Mouse (Mus musculus) mature B cell (primary cell): ENCODE results near the gene Pdap1.
"Not testable (repeated sequence)": the region's sequence is repeated elsewhere in the genome, so short reads cannot be mapped to it uniquely, and the experiment has no call there.

Experiments
- in situ Hi-C: fragments of 300-500 bp; cut with MboI; formaldehyde crosslinking; loops from 2 replicates; pipeline ENCODE4 v1.14.3; 2019

The Pdap1 gene

DNA sequence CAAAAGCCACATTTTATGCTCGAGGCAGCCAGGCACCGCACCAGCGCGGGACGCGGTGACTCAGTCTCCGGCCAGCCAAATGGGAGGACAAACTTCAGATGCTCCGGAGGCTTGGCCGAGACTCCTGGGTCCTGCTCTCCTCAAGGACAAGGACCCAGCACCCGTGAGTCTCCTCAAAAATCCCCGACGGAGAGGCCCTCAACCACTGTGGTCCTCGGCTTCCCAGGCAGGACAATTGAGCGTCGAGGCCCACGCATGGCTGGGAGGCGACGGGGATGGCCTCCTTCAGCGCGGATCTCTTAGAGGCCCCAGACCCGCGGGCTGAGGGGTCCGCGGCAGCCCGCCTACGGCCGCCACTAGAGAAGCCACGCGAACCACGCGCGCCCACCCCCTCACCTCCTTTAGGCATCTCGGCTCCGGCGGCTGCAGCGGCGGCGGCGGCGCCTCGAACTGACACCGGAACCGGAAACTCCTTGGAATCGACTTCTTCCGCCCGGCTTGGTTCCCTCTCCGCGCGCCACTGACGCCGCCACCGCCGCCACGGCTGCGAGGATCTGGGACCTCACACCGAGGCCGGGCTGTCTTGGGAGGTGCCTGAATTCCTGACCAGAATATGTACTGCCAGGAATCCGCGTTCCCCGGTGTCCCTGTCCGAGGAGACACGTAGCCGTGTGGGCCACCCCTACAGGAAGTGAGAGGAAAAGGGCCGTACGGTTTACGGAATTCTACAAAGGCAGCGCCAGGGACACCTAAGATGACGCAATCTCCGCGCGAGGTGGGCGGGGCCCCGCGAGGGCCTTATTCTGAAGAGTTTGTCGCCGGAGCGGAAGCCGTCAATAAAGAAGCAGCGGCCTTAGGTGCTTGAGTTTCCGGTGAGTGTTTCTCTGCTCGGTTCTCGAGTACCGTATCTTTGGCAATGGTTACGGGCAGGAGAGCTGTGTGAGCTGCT is at the start of gene Pdap1, which contains the start of gene Bud31:
Gene Pdap1 (minus strand): TSS at position 668 of the 949 bp plus-strand sequence.
Gene Bud31 (plus strand): TSS at position 792 of the 949 bp plus-strand sequence.
- in situ Hi-C loops, result no loop called here

DNA sequence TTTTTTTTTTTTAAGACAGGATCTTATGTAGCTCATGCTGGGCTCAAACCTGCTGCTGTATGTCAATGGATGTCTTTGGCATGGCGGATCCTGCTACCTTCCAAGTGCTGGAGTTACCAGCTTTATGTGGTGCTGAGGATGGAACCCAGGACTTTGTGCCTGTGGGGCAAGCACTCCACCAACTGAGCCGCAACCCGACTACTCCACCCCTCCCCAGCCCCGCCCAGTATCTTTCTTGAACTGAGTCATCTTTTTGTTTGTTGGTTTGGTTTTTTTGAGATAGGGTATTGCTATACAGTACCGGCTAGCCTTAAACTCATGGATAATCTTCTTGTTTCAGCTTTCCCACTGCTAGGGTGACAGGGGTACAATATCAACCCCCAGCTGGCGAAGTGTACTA is 49.4 kb upstream of the Pdap1 start:
- in situ Hi-C loops, result no loop called here

DNA sequence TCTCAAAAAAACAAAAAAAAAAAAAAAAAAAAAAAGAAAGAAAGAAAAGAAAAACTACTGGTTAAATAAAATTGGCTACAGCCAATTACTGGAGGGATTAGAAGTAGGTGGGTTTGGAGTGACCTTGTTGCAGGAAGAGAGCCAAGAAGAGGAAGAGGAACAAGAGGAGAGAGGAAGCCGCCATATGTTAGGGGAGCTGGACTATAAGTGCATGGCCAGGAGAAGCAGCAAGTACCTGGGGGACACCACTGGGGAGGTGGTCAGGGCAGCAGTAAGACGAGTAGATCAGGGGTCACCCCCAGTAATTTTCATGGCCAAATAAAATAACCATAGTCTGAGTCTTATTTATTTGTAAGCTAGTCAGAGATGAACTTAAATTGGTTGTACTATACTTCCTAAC is 45.2 kb upstream of the Pdap1 start:
- in situ Hi-C loops, result no loop called here

DNA sequence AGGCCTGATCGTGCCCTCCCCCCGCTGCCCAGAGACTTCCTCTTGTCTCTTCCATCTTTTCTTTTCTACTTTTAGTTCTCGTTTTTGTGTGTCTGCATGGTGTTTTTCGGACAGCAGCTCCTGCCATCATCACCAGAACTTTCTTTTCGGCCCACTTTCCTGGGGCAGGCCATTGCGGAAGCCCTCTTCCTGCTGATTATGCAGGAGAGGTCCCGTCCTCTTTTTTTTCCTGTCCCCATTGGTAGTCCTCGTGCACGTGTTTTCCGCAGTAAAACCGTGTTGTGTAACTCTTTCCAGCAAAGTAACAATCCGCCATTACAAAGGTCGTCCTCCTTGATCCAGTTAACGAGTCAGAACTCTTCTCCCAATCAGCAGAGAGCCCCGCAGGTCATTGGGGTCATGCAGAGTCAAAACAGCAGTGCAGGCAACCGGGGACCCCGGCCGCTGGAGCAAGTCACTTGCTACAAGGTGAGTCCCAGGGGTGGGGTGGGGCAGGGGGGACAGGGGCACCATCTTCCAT is 38.5 kb upstream of the Pdap1 start:
- in situ Hi-C loops, result no loop called here

DNA sequence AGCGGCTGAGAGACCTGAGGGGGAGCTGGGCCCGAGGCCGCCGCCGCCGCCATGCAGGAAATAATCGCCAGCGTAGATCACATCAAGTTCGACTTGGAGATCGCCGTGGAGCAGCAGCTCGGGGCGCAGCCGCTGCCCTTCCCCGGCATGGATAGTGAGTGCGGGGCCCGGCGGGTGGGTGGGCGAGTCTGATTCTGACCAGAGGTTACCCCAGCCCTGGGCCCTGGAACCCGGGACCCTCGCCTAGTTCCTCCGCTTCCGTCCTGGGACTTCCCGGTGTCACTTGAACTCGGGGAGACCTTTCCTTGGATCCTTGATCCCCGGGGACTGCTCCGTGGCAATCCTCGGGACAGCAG is 27.2 kb upstream of the Pdap1 start:
- in situ Hi-C loops, result no loop called here

DNA sequence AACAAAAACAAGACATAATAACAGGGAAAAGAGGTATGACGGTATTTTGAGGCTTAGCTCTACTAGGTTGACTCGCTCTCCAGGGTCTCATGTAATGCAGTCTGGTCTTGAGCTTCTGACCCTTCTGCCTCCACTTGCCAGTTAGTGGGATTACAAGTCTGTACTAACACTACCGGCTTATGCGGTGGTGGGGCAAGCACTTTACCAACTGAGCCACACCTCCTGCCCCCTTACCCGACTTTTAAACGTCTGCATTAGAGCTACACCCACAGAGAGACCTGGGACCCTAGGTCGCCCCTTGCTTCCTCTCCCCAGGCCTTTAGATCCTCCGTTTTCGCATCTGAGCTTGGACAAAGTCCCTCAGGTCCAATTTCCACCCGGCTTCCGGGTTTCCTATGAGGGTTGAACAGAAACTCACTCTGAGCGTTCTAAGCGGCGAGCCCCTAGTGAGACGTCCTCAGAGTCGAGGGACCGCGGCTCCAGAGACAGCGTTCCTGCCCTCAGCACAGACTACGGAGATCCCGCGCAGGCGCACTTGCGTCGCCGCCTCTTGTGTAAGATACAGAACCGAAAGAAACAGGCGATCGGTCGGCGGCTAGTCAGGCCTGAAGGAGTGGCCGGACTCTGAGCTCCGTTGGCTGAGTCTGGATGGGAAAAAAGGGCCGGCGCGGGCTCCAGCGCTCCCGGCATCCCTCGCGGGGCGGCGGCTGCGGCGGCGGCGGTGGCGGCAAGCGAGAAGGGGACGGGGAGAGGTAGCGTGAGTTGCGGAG is 26.7 kb upstream of the Pdap1 start, which contains the start of the genes Ptcd1 and Cpsf4:
Gene Ptcd1 (minus strand): TSS at position 573 of the 770 bp plus-strand sequence.
Gene Cpsf4 (plus strand): TSS at position 678 of the 770 bp plus-strand sequence.
- in situ Hi-C loops, result no loop called here

DNA sequence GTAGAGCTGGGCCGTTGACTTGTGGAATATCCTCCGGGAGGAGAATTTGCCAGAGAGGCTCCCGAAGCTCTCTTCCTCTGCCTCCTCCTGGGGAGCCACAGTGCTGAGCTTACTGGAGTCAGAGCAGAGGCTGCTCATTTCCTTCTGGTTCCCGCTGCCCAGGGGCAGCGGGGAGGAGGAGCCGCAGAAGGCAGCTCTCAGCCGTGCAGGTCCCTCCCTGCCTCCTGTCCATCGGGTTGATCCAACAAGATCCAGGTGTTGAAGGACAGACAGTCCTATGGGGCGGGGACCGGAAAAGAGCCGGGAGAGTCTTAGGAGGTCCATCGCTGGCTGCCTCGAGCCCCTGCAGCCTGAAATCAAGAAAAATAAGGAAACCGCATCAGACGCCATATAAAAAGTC is 25.1 kb upstream of the Pdap1 start:
- in situ Hi-C loops, result no loop called here

DNA sequence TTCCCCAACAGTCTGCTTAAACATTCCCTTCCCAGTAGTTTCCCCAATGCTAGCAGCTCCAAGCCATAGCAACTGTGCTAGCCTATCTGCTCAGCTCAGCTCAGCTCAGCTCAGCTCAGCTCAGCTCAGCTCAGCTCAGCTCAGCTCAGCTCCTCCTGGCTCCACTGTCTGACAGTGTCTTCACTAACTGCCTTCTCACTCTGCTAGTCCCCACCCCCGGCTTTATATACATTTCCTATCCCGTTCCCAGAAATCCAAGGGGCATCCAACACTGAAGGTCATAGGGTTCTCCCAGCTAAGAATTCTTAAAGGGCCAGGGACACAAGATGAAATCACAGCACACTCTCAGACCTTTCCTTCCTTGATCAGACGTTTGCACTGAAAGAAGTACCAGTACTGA is 24.7 kb upstream of the Pdap1 start:
- in situ Hi-C loops, result no loop called here

DNA sequence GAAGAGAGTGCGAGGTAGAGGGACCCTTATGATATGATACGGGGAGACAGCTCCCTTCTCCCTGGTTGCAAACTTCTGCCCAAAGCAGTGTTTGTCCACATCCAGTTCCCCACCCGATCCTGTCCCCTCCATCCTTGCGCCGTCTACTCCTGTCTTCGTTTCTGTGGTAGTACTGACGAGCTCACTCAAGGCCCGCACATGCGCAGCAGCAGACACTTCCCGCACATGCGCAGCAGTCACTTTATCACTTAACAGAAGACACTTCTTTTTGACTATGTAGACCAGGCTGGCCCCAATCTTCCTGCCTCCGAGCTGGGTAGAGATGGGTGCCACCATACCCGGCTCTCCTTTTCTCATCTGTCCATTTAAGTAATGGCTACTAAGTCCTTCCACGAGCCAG is 21.3 kb upstream of the Pdap1 start:
- in situ Hi-C loops, result no loop called here

DNA sequence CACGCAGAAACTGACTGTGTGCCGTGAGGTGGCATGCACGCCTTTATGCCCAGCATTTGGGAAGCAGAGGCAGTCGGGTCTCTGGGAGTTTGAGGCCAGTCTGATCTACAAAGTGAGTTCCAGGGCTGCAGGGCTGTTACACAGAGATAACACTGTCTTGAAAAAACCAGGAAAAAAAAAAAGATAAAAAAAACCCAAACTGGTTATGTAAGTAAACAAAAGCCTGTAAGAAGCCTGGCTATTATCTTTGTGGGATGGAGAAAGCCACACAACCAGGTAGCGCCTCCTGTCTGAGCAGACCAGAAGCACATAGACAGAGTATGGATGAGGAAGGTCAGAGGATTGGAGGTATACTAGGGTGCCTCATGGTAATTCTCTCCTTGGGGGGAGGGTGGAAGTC is 12.7 kb upstream of the Pdap1 start:
- in situ Hi-C loops, result no loop called here

DNA sequence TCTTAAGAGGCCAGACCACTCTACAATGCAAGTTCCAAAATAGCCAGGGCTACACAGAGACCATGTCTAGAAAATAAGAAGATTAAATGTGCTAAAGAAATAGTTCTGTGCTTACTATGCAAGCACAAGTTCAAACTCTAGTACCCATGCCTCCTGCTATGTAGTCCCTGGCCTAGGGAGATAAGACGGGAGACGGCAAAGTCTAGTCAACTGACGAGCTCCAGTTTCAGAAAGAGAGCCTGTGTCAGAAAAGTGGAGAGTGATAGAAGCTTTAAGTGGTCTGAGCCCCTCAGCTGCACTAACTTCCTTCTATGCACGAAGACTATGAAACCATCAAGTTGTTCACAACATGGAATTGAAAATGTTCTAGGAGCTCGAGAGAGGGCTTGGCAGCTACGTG is 9.3 kb upstream of the Pdap1 start:
- in situ Hi-C loops, result no loop called here

DNA sequence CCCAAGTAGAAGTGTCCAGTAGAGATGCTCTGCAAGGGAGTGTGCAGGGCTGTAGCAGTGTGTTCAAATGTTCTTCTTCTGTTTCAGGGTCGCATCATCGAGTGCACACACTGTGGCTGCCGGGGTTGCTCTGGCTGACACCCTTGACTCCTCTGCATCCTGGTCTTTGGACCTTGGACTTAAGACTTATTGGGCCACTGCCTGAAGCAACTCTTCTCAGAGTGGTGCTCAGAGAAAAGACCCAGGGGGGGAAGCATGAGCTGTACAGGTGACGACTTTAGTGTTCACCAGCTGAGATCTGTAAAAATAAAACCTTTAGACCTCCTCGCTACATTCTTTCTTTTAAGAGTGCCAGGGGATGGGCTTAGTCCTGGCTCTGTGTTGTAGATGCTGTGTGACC is 7.7 kb upstream of the Pdap1 start:
- in situ Hi-C loops, result no loop called here

DNA sequence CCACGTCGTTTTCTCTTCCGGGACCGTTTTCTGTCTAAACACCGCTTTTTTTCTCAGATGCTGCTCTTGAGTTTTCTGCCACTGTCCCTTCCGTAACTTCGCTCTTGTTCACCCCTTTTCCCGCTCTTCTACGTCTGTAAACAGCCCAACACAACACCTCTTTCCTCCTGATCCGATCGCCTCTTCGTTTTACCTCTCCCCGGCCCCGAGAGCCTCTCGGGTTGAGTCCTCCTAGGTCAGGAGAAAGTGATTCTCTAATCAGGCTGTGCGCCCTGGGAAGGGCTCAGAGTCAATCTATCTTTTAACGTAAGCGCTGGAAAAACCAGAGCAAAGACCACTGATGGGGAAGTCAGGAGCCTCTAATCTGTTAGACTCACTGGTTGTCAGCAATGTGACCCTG is 573 bp upstream of the Pdap1 start:
- in situ Hi-C loops, result no loop called here

DNA sequence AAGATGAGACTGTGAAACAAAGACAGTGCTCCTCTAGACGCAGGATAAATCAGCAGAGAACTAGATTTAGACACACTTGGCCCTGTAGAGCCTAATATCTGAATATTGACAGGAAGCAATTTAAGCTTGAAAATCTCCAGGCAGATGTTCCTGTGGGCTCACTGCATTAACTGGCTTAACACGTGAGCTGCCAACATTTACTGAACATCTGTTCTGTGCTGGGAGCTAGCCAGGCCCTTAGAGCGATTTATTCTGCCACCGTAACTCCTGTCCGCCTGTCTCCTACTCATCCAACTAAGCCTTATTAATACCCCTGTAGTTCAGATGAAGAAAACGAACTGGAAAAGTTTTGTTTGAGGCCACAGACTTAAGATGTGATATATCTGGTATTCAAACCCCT is 1.2 kb downstream of the Pdap1 start:
- in situ Hi-C loops, result no loop called here

DNA sequence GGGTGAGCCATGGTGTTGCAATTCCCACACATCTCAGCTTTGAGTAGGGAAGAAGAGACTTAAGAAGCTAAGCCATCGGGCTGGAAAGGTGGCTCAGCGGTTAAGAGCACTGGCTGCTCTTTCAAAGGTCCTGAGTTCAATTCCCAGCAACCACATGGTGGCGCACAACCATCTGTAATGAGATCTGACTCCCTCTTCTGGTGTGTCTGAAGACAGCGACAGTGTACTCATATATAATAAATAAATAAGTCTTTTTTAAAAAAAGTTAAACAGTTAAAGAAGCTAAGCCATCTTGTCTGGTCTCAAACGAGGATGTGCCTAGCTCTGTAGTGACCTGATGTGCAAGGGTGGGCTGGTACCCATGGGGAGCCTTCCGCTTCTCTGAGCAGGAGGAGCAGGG is 6.8 kb downstream of the Pdap1 start:
- in situ Hi-C loops, result not testable (repeated sequence)

DNA sequence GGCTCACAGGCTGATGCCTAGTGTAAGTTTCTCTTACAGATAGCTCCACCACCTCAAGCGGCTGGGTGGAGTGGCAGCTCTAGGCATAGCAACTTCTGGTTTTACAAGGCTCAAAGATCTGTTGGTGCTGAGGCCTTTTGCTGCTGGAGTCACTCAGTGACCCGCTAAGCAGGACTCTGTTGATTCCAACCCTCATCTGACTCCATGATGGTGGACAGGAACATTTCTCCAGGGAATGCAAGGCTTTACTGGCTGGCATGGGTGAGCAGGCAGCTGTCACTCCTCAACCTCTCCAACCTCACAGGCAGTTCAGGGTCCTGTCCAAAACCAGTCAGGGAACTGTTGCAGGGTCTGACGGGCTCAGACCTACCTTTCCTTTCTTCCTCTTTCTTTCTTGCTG is 9.0 kb downstream of the Pdap1 start:
- in situ Hi-C loops, result no loop called here

DNA sequence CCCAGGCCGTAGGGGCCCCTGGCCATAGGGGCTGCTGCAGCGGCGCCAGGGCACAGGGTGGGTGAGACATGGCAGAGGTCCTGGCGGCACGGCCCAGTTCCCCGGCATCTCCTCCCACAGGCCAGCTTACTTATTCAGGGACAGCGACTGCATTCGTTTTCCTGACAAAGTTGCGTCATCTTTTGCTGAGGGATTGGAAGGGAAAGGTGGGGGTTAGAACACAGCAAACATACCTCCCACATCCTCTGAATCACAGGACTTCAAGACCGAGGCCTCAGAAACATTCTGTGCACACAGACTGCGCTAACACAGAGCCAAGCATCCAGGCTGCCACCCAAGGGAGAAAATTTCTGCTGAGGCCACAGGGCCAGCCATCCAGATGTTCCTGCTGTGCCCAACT is 9.8 kb downstream of the Pdap1 start:
- in situ Hi-C loops, result no loop called here

DNA sequence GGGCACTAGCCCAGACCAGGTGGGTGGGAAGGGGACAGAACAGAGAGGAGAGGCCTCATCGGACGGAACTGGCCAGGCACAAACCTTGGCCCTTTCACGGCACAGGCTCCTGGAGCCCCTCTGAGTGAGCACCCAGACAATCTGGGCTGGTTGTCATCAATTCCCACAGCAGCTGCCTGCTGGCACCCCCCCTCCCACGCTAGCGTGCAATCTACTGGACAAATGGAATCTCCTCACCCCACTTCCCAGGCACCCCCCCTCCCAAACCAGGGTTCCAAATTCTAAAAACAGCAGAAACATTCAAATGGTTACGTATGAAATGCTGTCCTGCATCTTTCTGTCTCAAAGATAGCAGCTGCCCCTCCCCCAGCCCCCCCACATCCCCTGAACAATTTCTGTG is 10.3 kb downstream of the Pdap1 start:
- in situ Hi-C loops, result not testable (repeated sequence)

DNA sequence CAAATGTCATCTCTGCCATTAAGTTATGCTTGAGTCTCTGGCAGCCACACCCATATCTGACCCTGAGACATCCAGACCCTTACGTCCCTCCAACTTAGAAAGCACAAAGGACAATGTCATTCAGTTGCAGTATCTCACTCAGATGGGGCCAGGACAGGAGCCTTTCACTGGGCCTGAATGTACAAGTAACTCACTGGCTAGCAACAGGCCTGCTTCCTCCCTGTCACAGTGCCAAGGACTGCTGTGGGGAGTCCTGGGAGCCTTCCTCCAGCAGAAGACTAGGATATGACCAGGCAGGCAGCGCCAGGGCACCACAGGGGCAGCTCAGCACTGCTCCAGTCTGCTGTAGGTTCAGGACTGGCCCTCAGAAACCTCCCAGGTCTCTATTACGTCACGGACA is 10.9 kb downstream of the Pdap1 start:
- in situ Hi-C loops, result no loop called here

DNA sequence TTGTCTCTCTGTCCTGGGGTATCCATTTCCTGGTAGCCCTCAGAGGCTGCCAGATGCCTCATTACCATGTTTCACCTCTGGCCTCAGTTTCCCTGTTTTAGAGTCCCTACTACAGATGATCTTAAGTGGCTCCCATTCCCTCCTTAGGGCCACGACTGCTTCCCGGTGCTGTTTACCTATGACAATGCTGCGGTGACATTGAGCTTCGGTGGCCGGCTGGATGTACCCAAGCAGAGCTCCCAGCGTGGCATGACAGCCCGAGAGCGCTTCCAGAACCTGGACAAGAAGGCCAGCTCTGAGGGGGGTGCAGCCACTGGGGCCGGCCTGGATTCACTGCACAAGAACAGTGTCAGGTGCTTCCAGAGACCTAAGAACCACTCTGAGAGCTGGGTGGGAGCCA is 13.5 kb downstream of the Pdap1 start:
- in situ Hi-C loops, result no loop called here

DNA sequence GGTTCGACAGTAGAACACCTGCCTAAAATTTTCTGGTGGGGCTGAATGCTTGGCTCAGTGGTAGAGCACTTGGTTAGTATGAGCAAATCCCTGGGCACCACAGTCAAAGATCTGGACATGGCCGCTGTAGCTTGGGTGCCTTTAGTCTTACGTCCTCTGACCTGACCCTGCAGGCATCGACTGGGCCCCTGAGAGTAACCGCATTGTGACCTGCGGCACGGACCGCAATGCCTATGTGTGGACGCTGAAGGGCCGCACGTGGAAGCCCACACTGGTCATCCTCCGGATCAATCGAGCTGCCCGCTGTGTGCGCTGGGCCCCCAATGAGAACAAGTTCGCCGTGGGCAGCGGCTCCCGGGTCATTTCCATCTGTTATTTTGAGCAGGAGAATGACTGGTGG is 16.6 kb downstream of the Pdap1 start:
- in situ Hi-C loops, result no loop called here

DNA sequence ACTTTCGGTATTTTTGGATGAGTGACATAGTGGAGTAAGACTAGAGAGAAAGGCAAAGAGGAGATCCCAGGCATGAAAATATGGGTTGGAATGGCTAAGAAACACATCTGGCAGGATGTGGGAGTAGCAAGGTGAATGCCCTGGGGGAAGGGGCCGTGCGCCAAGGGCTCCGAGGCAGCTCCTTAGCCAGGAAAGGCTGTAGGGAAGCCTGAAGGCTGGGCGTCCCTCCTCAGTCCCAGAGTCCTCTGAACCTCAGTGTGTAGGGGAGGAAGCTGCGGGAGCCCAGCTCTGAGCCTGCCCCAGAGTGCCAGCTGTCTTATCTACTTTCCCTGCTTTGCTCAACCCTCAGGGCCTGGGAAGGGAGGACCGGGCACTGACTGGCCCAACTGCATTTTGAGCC is 19.1 kb downstream of the Pdap1 start:
- in situ Hi-C loops, result no loop called here

DNA sequence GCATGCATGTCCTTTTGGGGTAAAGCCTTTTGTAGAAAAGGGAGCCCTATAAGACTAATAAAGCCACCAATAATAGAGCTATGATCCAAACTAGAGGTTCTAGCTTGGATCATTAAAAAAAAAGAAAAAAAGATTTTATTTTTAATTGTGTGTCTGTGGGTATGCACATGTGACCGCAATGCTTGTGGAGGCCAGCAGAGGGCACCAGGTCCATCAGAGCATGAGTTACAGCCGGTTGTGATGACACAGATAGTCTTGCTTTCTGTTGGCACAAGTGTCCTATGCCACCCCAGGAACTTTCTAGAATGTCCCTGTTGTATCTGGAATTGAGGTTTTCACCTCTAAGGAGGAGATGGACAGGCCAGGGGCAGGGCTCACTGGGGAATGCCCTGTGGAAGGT is 20.7 kb downstream of the Pdap1 start:
- in situ Hi-C loops, result no loop called here
